Mouse (Mus musculus) intestine, embryonic 16.5 days (tissue): ENCODE results near the gene Uhrf2. TPM values are rescaled to one million over a fixed set of nuclear protein-coding genes. Genes with fewer than 3 reads are reported as not detected.
A peak's percentile ranks its signal among the peaks of the same experiment; 100 is the strongest.
"Not testable (repeated sequence)": the region's sequence is repeated elsewhere in the genome, so short reads cannot be mapped to it uniquely, and the experiment has no call there.

ENCODE experiments used
- ATAC-seq: fragments of 200-750 bp; cut with Nextera tagmentation; 2 replicates; pipeline ENCODE4 v1.8.0; 2017; ENCODE audit warnings: moderate TSS enrichment, moderate library complexity
- H3K27ac ChIP-seq: fragments of 300-500 bp; sonication (generic); 2 replicates; pipeline ENCODE4 v1.5.1; 2014; ENCODE audit warnings: mild to moderate bottlenecking, low read length
- H3K27me3 ChIP-seq: fragments of 300-500 bp; sonication (generic); replicated peaks from 2 replicates; pipeline ENCODE4 v1.6.1; 2014; ENCODE audit warnings: low read length, control low read depth, mixed read lengths; ENCODE audit not compliant: control insufficient read depth, insufficient read depth
- H3K36me3 ChIP-seq: fragments of 300-500 bp; sonication (generic); 2 replicates; pipeline ENCODE4 v1.6.1; 2014; ENCODE audit warnings: low read length, control low read depth; ENCODE audit not compliant: control insufficient read depth, insufficient read depth
- H3K4me1 ChIP-seq: fragments of 300-500 bp; sonication (generic); 2 replicates; pipeline ENCODE4 v1.6.1; 2014; ENCODE audit warnings: low read length, control low read depth, mixed read lengths; ENCODE audit not compliant: control insufficient read depth, insufficient read depth
- H3K4me2 ChIP-seq: fragments of 300-500 bp; sonication (generic); 2 replicates; pipeline ENCODE4 v1.6.1; 2014; ENCODE audit warnings: low read depth, low read length, control low read depth
- H3K4me3 ChIP-seq: fragments of 300-500 bp; sonication (generic); 2 replicates; pipeline ENCODE4 v1.5.1; 2014; ENCODE audit warnings: mild to moderate bottlenecking, low read length
- H3K9ac ChIP-seq: fragments of 300-500 bp; sonication (generic); 2 replicates; pipeline ENCODE4 v1.6.1; 2014; ENCODE audit warnings: low read depth, low read length
- H3K9me3 ChIP-seq: fragments of 300-500 bp; sonication (generic); 2 replicates; pipeline ENCODE4 v1.6.1; 2016; ENCODE audit warnings: low read length, control low read depth; ENCODE audit not compliant: control insufficient read depth
- WGBS: fragments of 180-500 bp; shearing (Covaris S2); extraction: QIAGEN DNeasy Blood & Tissue Kit; methylation state at CpG from one replicate; pipeline ENCODE4 v1.1.7; 2014; 5-methylcytosine and 5-hydroxymethylcytosine counted together
- polyA plus RNA-seq: library from polyadenylated mRNA; unstranded; fragments of >200 nt; fragmentation: Nextera tagmentation; extraction: Ambion mirVana; gene quantifications from 2 replicates; pipeline ENCODE4 v1.2.1, GENCODE M21; 2015

The Uhrf2 gene
- polyA plus RNA-seq, 1 experiment from 2014 or later, result 43.2 TPM

GRCm38 (mm10) chr19:30014331-30014730, 16.0 kb upstream of the Uhrf2 start:
- Histone ChIP-seq H3K9ac (no peak overlapping the region), H3K9me3 (no peaks in the 10 kb centered on the region), H3K4me1 (peaks cover 5% of the 10 kb centered on the region; the same call in 1 of the 2 replicates), H3K27ac (no peak overlapping the region), H3K36me3 (no peaks in the 10 kb centered on the region), H3K4me2 (no peak overlapping the region), H3K27me3 (no peaks in the 10 kb centered on the region), H3K4me3 (no peak overlapping the region)
- ATAC-seq, result no peak
- WGBS, result 83% methylated on average over 3 of the region's 3 CpGs

GRCm38 (mm10) chr19:30016156-30016555, 14.2 kb upstream of the Uhrf2 start:
- ATAC-seq, result no peak
- Histone ChIP-seq H3K36me3 (no peaks in the 10 kb centered on the region), H3K9me3 (no peaks in the 10 kb centered on the region), H3K4me2 (no peak overlapping the region), H3K27ac (no peak overlapping the region), H3K4me1 (no peaks in the 10 kb centered on the region), H3K9ac (no peak overlapping the region), H3K4me3 (no peak overlapping the region), H3K27me3 (no peaks in the 10 kb centered on the region)
- WGBS, result 63% methylated on average over 6 of the region's 6 CpGs

- not testable (repeated sequence) for H3K27me3 ChIP-seq, H3K4me3 ChIP-seq, H3K4me2 ChIP-seq, H3K36me3 ChIP-seq, H3K4me1 ChIP-seq, H3K27ac ChIP-seq, H3K9me3 ChIP-seq, H3K9ac ChIP-seq, ATAC-seq
- 91% methylated on average over 10 of the region's 10 CpGs for WGBS
Observed at GRCm38 (mm10) chr19:30023419-30023818, 6.9 kb upstream of the Uhrf2 start.

- H3K27ac ChIP-seq, result no peak overlapping the region
- no peak for ATAC-seq
- H3K4me2 ChIP-seq, result peak overlapping the region; percentile 85; the same call in 1 of the 2 replicates
- H3K4me1 ChIP-seq, result peaks cover 18% of the 10 kb centered on the region
- no peaks in the 10 kb centered on the region for H3K9me3 ChIP-seq
- no peaks in the 10 kb centered on the region for H3K36me3 ChIP-seq
- H3K9ac ChIP-seq, result no peak overlapping the region; the same call in 1 of the 2 replicates
- no peaks in the 10 kb centered on the region for H3K27me3 ChIP-seq
- H3K4me3 ChIP-seq, result no peak overlapping the region
- 53% methylated on average over 11 of the region's 11 CpGs for WGBS
Observed at GRCm38 (mm10) chr19:30029002-30029710, 1.2 kb upstream of the Uhrf2 start.

GRCm38 (mm10) chr19:30030636-30031467, 539 bp downstream of the Uhrf2 start:
- Histone ChIP-seq H3K4me2 (peak overlapping the region; percentile 85), H3K4me1 (peaks cover 23% of the 10 kb centered on the region), H3K9ac (peak overlapping the region; percentile 99), H3K36me3 (no peaks in the 10 kb centered on the region), H3K27me3 (no peaks in the 10 kb centered on the region), H3K9me3 (no peaks in the 10 kb centered on the region), H3K27ac (peak overlapping the region; percentile 91), H3K4me3 (peak overlapping the region; percentile 99)
- no peak; the same call in none of the 2 replicates for ATAC-seq
- under 1% methylated on average over 83 of the region's 92 CpGs for WGBS

- H3K4me1 ChIP-seq, result peaks cover 26% of the 10 kb centered on the region
- H3K4me3 ChIP-seq, result peak overlapping the region; percentile 99
- no peaks in the 10 kb centered on the region for H3K9me3 ChIP-seq
- no peak for ATAC-seq
- 3% methylated on average over 7 of the region's 7 CpGs for WGBS
- no peaks in the 10 kb centered on the region for H3K36me3 ChIP-seq
- peak overlapping the region; percentile 91 for H3K27ac ChIP-seq
- H3K4me2 ChIP-seq, result peak overlapping the region; percentile 85
- no peaks in the 10 kb centered on the region for H3K27me3 ChIP-seq
- H3K9ac ChIP-seq, result peak overlapping the region; percentile 99
Observed at GRCm38 (mm10) chr19:30031468-30031931, 1.2 kb downstream of the Uhrf2 start.

- ATAC-seq, result no peak
- Histone ChIP-seq H3K27me3 (no peaks in the 10 kb centered on the region), H3K9me3 (no peaks in the 10 kb centered on the region), H3K27ac (no peak overlapping the region), H3K9ac (no peak overlapping the region), H3K4me3 (peak overlapping the region; percentile 15), H3K4me1 (peaks cover 27% of the 10 kb centered on the region), H3K36me3 (no peaks in the 10 kb centered on the region), H3K4me2 (peak overlapping the region; percentile 85)
- 64% methylated on average over 3 of the region's 3 CpGs for WGBS
Observed at GRCm38 (mm10) chr19:30032206-30032605, 1.9 kb downstream of the Uhrf2 start.

- ATAC-seq, result no peak
- H3K4me2 ChIP-seq, result no peak overlapping the region
- no peaks in the 10 kb centered on the region for H3K9me3 ChIP-seq
Observed at GRCm38 (mm10) chr19:30035361-30035760, 5.0 kb downstream of the Uhrf2 start.

GRCm38 (mm10) chr19:30043691-30044090, 13.4 kb downstream of the Uhrf2 start:
- no peak overlapping the region for H3K9ac ChIP-seq
- WGBS, result 91% methylated on average over 2 of the region's 2 CpGs
- ATAC-seq, result no peak

More at GRCm38 (mm10) chr19:30035361-30035760, 5.0 kb downstream of the Uhrf2 start:
- Histone ChIP-seq H3K27me3 (no peaks in the 10 kb centered on the region), H3K36me3 (no peaks in the 10 kb centered on the region), H3K27ac (no peak overlapping the region), H3K9ac (no peak overlapping the region), H3K4me3 (no peak overlapping the region), H3K4me1 (peaks cover 23% of the 10 kb centered on the region)
- WGBS, result 58% methylated on average over 3 of the region's 3 CpGs

More at GRCm38 (mm10) chr19:30043691-30044090, 13.4 kb downstream of the Uhrf2 start:
- peaks cover 9% of the 10 kb centered on the region; the same call in 1 of the 2 replicates for H3K36me3 ChIP-seq
- no peak overlapping the region for H3K4me3 ChIP-seq
- H3K27me3 ChIP-seq, result no peaks in the 10 kb centered on the region
- H3K9me3 ChIP-seq, result no peaks in the 10 kb centered on the region
- no peak overlapping the region for H3K27ac ChIP-seq
- no peaks in the 10 kb centered on the region for H3K4me1 ChIP-seq
- no peak overlapping the region for H3K4me2 ChIP-seq
